Mouse (Mus musculus) ovary, postnatal 36 days (tissue): ENCODE data around the gene Gse1.
A peak's percentile ranks its signal among the peaks of the same experiment; 100 is the strongest.

ENCODE experiments used
- DNase-seq: peaks from one replicate; pipeline ENCODE4 v3.0.0; 2022; ENCODE audit warnings: low spot score, mixed read lengths

Gene Gse1

GRCm38 (mm10) chr8:120376847-120377802, 148.9 kb downstream of the Gse1 start:
- DNase-seq, result no peak

DNA sequence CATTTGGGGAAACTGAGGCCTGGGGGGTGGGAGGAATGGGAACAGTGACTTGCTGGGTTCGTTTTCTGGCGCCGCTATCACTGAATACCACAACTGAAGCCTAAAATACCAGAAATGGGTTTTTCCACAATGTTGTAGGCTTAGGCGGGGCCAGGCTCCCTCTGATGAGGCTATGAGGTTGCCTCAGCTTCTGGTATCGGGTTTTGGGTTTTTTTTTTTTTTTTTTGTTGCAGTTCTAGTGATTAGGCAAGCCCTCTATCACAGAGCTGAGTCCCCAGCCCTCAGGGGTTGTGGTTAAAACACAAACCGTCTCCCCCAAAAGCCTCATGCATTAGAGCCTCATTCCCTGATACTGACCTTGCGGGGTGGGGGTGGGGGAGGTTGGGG, 149.5 kb downstream of the Gse1 start:
- DNase-seq, result no peak

- DNase-seq, result peak; percentile 46
These were observed 150.1 kb downstream of the Gse1 start for GRCm38 (mm10) chr8:120378306-120378705.

DNA sequence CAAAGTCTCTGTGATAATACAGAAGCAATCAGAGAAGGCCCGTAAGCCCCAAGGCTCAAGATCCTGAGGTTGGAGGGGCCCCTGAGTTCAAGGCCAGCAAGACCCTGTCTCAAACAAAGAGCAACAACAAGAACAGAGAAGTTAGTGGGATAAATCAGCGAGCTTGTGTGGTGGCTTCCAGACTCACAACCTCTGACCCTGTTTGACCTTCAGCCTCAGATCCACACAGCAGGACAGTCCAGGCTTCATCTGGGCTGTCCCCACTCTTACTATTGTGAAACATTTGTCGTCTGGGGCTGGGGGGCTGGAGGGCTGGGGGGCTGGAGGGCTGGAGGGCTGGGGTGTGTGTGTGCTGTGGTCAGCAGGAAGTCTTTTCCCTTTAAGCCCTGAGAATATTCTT, 150.8 kb downstream of the Gse1 start:
- no peak for DNase-seq

- no peak for DNase-seq
These were observed 153.6 kb downstream of the Gse1 start for GRCm38 (mm10) chr8:120381865-120382264.

DNA sequence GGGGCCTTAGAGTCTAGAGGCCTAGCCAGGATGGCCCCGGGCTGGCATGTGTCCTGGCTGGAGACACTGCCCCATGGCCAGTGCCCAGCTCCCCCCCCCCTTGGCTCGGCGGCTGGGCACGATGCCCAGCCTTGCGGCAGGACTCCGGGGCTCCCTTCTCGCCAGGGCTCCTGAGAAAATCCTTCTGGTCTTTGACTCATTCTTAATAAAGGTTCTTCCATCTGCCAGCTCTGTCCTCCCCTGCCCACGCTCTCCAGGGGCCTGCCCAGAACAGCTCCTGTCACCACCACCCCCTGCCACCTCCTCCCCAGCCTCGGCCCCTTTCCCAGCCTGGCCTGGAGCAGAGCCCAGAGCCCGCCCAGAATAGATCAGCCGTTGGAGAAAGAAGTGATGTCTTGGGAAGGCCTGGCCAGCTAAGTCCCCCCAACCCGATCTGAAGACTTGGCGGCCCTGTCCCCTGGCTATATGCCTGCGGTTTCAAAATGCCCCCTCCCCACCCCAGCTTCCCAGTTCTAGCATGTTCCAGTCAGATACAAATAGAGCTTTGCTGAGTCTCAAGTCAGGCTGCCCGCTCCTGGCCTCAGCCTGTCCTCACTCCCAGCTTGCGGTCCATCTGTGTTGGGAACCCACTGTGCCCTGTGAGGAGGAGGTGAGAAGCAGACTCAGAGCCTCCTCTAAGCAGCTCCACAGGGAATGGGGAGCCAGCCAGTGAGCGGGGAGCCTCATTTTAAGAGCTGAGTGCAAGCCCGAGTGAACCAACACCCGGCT, 154.4 kb downstream of the Gse1 start:
- DNase-seq, result peak; percentile 81

DNA sequence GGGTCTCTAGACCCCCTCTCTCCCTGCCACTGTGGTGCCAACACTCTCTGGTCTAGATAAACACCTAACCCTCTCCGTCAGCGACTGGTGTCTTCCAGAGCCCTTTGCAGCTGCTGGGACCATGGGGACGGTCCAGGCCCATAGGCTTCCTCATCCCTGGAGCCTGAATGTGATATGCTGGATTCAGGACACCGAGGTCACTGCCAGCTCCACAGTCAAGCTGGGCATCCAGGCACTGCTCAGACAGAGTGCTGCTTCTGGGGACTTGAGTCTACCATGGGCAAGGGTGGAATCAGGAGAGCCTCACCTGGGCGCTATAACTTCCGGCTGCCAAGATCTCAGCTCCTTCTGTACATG, 154.9 kb downstream of the Gse1 start:
- DNase-seq, result no peak

GRCm38 (mm10) chr8:120383713-120384112, 155.5 kb downstream of the Gse1 start:
- no peak for DNase-seq

GRCm38 (mm10) chr8:120384745-120385144, 156.5 kb downstream of the Gse1 start:
- no peak for DNase-seq

DNA sequence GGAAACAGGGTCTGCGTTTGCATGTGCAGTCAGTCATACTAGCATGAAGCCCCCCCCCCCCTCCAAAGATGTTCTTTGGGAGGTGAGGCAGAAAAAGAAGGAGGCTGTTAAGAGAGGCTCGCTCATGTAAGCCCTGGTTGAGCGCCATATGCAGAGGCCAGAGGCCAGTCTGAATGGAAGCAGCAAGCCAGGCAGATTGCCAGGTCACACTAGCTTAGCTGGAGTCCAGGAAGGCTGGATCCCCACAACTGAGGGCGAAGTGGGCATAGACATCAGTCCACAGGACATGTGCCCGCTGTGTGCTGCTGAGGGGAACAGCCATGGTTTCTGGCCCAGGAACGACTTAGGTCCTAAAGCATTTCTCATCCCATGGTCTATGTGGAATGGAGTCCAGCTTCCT, 160.0 kb downstream of the Gse1 start:
- DNase-seq, result no peak

- DNase-seq, result no peak
These were observed 162.3 kb downstream of the Gse1 start for GRCm38 (mm10) chr8:120390598-120390997.

DNA sequence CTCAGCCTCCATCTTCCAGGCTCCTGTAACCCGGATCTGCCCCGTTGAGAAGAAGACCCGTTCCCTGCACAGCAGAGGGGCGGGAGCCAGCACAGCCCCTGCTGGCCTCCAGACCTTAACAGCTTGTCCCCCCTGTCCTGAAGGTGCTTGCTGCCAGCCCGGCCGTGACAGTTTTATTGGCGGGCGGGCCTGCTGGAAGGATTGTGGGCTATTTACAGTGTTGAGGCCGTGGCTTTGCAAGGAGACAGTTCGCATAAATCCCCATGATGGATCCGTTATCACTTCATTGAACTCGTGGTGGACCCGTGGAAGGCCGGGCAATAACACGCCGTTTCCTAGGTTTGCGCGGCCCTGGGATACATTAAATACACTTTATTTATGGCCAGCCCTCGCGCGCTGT, 163.6 kb downstream of the Gse1 start:
- no peak for DNase-seq

- DNase-seq, result no peak
These were observed 164.8 kb downstream of the Gse1 start for GRCm38 (mm10) chr8:120393085-120393484.

- DNase-seq, result no peak
These were observed 165.6 kb downstream of the Gse1 start for GRCm38 (mm10) chr8:120393871-120394275.

DNA sequence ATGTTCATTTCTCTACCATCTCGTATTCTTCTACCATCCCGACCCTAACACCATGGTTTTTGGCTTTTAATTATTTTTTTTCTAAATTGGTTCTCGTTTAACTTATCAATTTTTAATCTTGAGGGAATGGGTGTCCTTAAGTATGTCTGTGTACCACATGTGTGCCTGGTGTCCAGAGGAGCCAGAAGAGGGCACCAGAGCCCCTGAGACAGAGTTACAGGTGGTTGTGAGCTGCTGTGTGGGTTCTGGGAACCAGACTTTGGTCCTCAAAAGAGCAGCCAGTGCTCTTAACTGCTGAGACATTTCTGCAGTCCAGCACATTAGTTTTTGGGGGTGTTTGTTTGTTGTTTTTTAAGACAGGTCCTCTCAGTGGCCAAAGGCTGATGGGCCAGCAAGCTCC, 167.6 kb downstream of the Gse1 start:
- no peak for DNase-seq

- DNase-seq, result no peak
These were observed 168.5 kb downstream of the Gse1 start for GRCm38 (mm10) chr8:120396756-120397155.

- DNase-seq, result no peak
These were observed 169.5 kb downstream of the Gse1 start for GRCm38 (mm10) chr8:120397444-120398411.

GRCm38 (mm10) chr8:120399212-120399934, 171.1 kb downstream of the Gse1 start:
- no peak for DNase-seq

- DNase-seq, result no peak
These were observed 173.0 kb downstream of the Gse1 start for GRCm38 (mm10) chr8:120401216-120401615.

- no peak for DNase-seq
These were observed 173.5 kb downstream of the Gse1 start for GRCm38 (mm10) chr8:120401712-120402111.

DNA sequence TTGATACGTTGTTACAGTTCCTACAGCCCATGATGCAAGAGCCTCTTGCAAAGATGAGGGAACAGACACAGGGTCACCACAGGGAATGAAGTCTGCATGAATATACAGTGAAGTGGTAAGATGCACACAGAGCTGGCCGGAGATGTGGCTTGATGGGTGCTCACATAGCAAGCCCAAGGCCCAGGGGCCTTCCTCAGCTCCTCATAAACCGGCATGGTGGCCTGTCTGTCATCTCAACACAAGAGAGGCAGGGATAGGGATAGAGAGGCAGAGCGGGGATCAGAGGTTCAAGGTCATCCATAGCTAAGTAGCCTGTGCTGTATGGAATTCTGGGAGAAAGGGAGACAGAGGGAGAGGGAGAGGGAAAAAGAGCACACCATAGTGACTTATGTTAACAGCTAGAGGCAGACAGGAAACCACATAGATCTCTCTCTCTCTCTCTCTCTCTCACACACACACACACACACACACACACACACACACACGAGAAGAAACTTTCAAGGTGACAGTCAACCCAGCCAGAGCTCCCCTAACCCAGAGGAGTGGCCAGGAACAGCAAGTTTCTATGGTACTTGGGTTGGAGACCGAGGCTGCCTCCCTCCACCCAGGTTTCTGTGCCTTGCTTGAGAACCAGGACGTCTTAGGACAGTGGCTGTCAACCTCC, 175.5 kb downstream of the Gse1 start:
- DNase-seq, result no peak
